Mouse (Mus musculus): ENCODE measurements at regions not wholly inside any gene's neighbourhood (a gene's known extent, or its start where the extent isn't known, plus 50 kb on each side); places are given as distances from the start of the nearest gene placed in this dataset.

DNA sequence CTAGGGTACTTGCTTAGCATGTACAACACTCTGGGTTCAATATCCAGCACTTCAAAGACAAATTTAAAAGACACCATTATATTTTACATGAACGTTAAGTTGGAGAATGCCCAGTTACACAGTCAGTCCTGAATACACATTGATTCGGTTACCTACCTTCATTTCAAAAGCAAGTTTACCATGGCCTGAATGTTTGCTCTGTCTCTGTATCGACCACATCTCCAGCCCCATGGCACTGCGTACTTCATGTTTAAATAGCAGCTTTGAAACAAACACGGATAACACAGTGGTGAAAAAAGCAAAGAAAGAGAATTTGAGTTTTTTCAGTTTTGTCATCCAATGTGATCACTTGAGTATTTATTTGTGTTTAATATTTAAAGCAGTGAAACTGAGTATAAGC, 254.1 kb upstream of the Plxna2 start:
- Histone ChIP-seq H3K27ac (ENCODE audit: insufficient read depth, low read length) (no peak overlapping the region), H3K4me3 (ENCODE audit: extremely low read depth, insufficient read depth, insufficient read length) (no peak overlapping the region), H3K27me3 (ENCODE audit: control insufficient read depth, insufficient read depth, low read length) (no peaks in the 10 kb centered on the region), H3K36me3 (ENCODE audit: control insufficient read depth, insufficient read depth, low read length) (no peaks in the 10 kb centered on the region), H3K4me1 (ENCODE audit: control insufficient read depth, insufficient read depth, insufficient read length) (no peaks in the 10 kb centered on the region)
- TF ChIP-seq POLR2A (IDR thresholded peaks at IDR 0.05; ENCODE audit: low read depth, low read length) = no peak
- no peak for TF ChIP-seq CTCF (IDR thresholded peaks at IDR 0.05; ENCODE audit: extremely low read depth, insufficient read depth, insufficient read length, insufficient replicate concordance)
- 87% methylated on average over 5 of the region's 5 CpGs for WGBS
- DNase-seq (ENCODE audit: low read depth in 1 of 2, low spot score in 2 of 2) = no peak

DNA sequence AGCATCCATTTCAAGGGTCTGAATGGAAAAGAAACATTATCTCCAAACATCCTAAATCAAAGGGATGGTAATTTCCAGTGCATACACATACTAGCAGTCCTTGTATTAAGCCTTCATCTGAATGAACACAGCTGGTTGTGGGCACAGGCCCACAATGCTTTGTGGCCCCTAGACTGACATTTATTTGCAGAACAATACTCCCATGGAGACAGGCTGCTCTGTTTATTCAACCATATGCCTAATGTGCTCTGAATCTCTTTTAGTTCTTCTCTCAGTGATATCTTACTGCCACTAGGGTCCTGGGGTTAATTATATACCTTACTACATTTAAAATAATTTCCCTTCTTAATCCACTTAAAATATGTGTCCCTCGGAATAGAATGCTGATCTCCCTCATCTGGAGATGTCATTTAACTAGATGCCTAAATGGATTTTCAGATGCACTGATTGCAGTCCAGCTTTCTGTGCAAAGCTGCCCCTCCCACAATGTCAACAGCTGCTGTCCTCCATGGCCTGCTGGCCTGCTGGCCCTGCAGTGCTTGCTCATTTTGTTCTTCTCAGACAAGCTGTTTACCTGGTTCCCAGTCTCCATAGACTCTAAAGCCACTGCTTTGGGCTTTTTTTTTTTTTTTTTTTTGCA, 254.8 kb upstream of the Plxna2 start:
- H3K36me3 ChIP-seq (ENCODE audit: control insufficient read depth, insufficient read depth, low read length) = no peaks in the 10 kb centered on the region
- no peak overlapping the region for H3K27ac ChIP-seq (ENCODE audit: insufficient read depth, low read length)
- no peak overlapping the region for H3K4me3 ChIP-seq (ENCODE audit: extremely low read depth, insufficient read depth, insufficient read length)
- WGBS = 63% methylated on average over 1 of the region's 1 CpGs
- H3K27me3 ChIP-seq (ENCODE audit: control insufficient read depth, insufficient read depth, low read length) = no peaks in the 10 kb centered on the region
- TF ChIP-seq POLR2A (IDR thresholded peaks at IDR 0.05; ENCODE audit: low read depth, low read length) (no peak), CTCF (IDR thresholded peaks at IDR 0.05; ENCODE audit: extremely low read depth, insufficient read depth, insufficient read length, insufficient replicate concordance) (no peak)
- no peaks in the 10 kb centered on the region for H3K4me1 ChIP-seq (ENCODE audit: control insufficient read depth, insufficient read depth, insufficient read length)
- no peak for DNase-seq (ENCODE audit: low read depth in 1 of 2, low spot score in 2 of 2)

DNA sequence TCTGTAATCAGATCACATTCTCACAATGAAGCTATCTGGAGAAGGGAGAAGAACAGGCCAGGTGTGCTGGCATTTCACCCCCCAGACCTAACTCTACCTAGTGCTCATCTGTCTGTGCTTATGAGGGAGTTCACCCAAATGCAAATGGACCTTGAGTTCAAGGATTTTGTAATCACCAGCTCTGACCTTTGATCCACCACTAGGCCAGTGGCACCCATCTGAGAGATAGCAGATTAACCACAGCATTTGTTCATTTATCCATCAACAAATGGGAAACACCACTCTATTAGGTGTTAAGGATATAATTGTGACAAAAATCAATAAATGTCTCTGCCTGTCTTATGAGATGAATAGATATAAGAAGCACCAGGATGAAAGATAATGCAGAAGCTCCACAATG, 255.7 kb upstream of the Plxna2 start:
- TF ChIP-seq POLR2A (IDR thresholded peaks at IDR 0.05; ENCODE audit: low read depth, low read length) (no peak), CTCF (IDR thresholded peaks at IDR 0.05; ENCODE audit: extremely low read depth, insufficient read depth, insufficient read length, insufficient replicate concordance) (no peak)
- Histone ChIP-seq H3K4me1 (ENCODE audit: control insufficient read depth, insufficient read depth, insufficient read length) (no peaks in the 10 kb centered on the region), H3K36me3 (ENCODE audit: control insufficient read depth, insufficient read depth, low read length) (no peaks in the 10 kb centered on the region), H3K4me3 (ENCODE audit: extremely low read depth, insufficient read depth, insufficient read length) (no peak overlapping the region), H3K27ac (ENCODE audit: insufficient read depth, low read length) (no peak overlapping the region), H3K27me3 (ENCODE audit: control insufficient read depth, insufficient read depth, low read length) (no peaks in the 10 kb centered on the region)
- DNase-seq (ENCODE audit: low read depth in 1 of 2, low spot score in 2 of 2) = no peak

DNA sequence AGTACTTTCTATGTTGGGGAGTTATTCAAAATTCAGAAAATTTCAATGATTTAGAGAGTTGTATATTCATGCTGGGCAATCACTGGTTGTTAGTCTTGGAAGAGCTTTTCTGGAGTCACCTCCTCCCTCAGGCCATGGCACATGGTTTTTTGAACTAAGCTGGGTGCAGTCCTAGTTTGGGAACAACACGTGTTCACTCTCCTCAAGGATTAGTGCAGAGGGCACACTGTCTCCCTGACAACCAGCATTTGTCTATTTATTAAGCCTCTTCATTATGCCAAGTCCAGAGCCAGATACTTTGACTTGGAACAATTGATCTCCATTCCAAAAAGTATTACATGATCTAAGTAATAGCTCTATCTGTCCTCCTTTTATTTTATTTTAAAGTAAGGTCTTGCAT, 256.7 kb upstream of the Plxna2 start:
- DNase-seq (ENCODE audit: low read depth in 1 of 2, low spot score in 2 of 2) = no peak
- no peak for TF ChIP-seq CTCF (IDR thresholded peaks at IDR 0.05; ENCODE audit: extremely low read depth, insufficient read depth, insufficient read length, insufficient replicate concordance)
- no peak for TF ChIP-seq POLR2A (IDR thresholded peaks at IDR 0.05; ENCODE audit: low read depth, low read length)
- H3K27ac ChIP-seq (ENCODE audit: insufficient read depth, low read length) = no peak overlapping the region
- no peaks in the 10 kb centered on the region for H3K4me1 ChIP-seq (ENCODE audit: control insufficient read depth, insufficient read depth, insufficient read length)
- 70% methylated on average over 1 of the region's 1 CpGs for WGBS
- no peak overlapping the region for H3K4me3 ChIP-seq (ENCODE audit: extremely low read depth, insufficient read depth, insufficient read length)
- no peaks in the 10 kb centered on the region for H3K36me3 ChIP-seq (ENCODE audit: control insufficient read depth, insufficient read depth, low read length)
- H3K27me3 ChIP-seq (ENCODE audit: control insufficient read depth, insufficient read depth, low read length) = no peaks in the 10 kb centered on the region

GRCm38 (mm10) chr1:194354332-194355120, 263.5 kb upstream of the Plxna2 start:
- 79% methylated on average over 1 of the region's 1 CpGs for WGBS
- TF ChIP-seq CTCF (IDR thresholded peaks at IDR 0.05; ENCODE audit: extremely low read depth, insufficient read depth, insufficient read length, insufficient replicate concordance) = no peak
- no peak for TF ChIP-seq POLR2A (IDR thresholded peaks at IDR 0.05; ENCODE audit: low read depth, low read length)
- no peak for DNase-seq (ENCODE audit: low read depth in 1 of 2, low spot score in 2 of 2)
- no peak overlapping the region for H3K27ac ChIP-seq (ENCODE audit: insufficient read depth, low read length)
- H3K36me3 ChIP-seq (ENCODE audit: control insufficient read depth, insufficient read depth, low read length) = no peaks in the 10 kb centered on the region
- H3K4me3 ChIP-seq (ENCODE audit: extremely low read depth, insufficient read depth, insufficient read length) = no peak overlapping the region
- no peaks in the 10 kb centered on the region for H3K4me1 ChIP-seq (ENCODE audit: control insufficient read depth, insufficient read depth, insufficient read length)
- H3K27me3 ChIP-seq (ENCODE audit: control insufficient read depth, insufficient read depth, low read length) = no peaks in the 10 kb centered on the region

DNA sequence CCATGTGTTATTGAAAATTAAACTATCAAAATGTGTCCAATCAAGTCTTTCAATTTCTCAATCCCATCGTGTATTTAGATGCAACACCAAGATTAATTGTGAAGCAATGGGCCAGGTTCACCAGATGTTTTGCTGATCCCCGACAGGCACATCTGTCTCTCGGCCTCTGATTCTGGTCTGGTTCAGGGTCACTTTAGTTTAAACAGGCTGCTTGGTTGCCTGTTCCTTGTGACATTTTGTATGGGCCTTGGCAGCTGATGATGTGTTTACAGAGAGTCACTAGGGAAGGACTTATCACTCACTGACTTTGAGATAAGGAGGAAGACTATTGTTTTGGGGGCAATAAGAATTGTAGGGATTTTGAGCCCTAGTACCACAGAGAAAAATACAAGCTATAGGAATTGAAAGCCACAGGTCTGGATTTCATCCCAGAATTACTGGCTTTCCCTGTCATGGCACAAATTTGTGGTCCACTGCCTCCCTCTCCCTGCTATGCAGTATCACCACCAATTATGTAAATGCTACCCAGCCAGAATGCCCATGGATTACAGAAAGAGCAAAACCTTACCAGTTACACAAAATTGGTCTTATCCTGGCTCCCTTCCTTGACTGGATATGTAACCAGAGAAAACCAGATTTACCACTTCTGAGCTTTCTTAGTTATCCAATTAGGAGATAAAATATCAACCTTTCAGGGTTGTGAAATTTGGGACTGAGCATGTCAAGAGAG, 272.5 kb upstream of the Plxna2 start:
- H3K36me3 ChIP-seq (ENCODE audit: control insufficient read depth, insufficient read depth, low read length) = no peaks in the 10 kb centered on the region
- H3K27ac ChIP-seq (ENCODE audit: insufficient read depth, low read length) = no peak overlapping the region
- H3K4me3 ChIP-seq (ENCODE audit: extremely low read depth, insufficient read depth, insufficient read length) = no peak overlapping the region
- H3K4me1 ChIP-seq (ENCODE audit: control insufficient read depth, insufficient read depth, insufficient read length) = no peaks in the 10 kb centered on the region
- TF ChIP-seq POLR2A (IDR thresholded peaks at IDR 0.05; ENCODE audit: low read depth, low read length) = no peak
- TF ChIP-seq CTCF (IDR thresholded peaks at IDR 0.05; ENCODE audit: extremely low read depth, insufficient read depth, insufficient read length, insufficient replicate concordance) = no peak
- 65% methylated on average over 3 of the region's 3 CpGs for WGBS
- no peak for DNase-seq (ENCODE audit: low read depth in 1 of 2, low spot score in 2 of 2)
- H3K27me3 ChIP-seq (ENCODE audit: control insufficient read depth, insufficient read depth, low read length) = no peaks in the 10 kb centered on the region
